Comparison of ENCODE assay signal across 8 mouse cellular contexts in the genomic region with DNA sequence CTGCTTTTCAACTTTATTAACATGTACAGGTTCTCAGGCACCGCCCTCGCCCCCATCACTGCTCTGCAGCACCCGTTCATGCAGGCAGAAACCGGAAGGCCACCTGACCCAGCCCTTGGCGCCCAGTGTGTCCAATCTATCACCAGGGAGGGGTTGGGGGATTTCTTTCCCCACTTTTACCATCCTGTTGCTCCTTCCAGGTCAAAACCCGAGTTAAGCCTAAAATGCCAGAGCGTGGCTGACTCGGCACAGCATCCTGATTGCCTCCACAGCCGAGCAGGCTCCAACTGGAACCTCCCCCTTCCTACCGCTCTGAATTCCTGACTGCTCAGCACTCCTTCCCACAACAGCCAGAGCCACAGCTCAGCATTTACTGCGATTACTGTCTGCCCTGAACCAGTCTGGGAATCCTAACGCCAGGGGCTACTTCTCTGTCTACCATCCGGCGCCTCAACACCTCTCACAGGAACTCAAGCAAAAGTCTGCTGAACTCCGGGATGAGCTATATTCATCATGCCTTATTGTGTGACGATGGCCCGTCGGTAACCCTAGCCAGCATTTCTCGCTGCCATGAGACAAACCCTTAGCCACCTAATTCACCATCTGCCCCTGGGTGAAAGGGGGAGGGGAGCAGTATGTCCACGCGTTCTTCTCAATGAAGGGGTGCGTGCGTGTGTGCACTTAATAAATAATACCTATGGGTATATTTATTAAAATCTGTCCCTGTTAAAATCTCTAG. TPM values are rescaled to one million over a fixed set of nuclear protein-coding genes. Genes with fewer than 3 reads are reported as not detected.
DNase-seq lines count a peak whose midpoint lies in the region; ATAC-seq and TF ChIP-seq lines count a peak whose summit lies in the region.

No protein-coding gene starts in this region.

- peak overlapping the region; percentile 74 for H3K27ac ChIP-seq in MEL (ENCODE audit: control insufficient read depth, low read depth, low read length)
- H3K27ac ChIP-seq in embryonic facial prominence, embryonic 14.5 days (replicated peaks; ENCODE audit: low read depth, low read length), result peak overlapping the region; percentile 17
- H3K27ac ChIP-seq in heart, embryonic 15.5 days, result peak overlapping the region; percentile 90

- H3K9ac ChIP-seq in MEL (ENCODE audit: control insufficient read depth, low read depth, low read length, poor library complexity, severe bottlenecking), result peak overlapping the region; percentile 63
- H3K9ac ChIP-seq in embryonic facial prominence, embryonic 14.5 days (ENCODE audit: low read depth, low read length), result peak overlapping the region; percentile 54
- H3K9ac ChIP-seq in heart, embryonic 15.5 days, result peak overlapping the region; percentile 58

- peaks cover 7% of the 10 kb centered on the region in 2 experiments; a peak in 3 of 4 replicates for H3K4me1 ChIP-seq in MEL (ENCODE audit: control insufficient read depth in 1 of 2, insufficient read depth in 2 of 2, low read length in 2 of 2)
- peaks cover 9% of the 10 kb centered on the region for H3K4me1 ChIP-seq in embryonic facial prominence, embryonic 14.5 days (ENCODE audit: control insufficient read depth, insufficient read depth, low read length)
- peaks cover 67% of the 10 kb centered on the region for H3K4me1 ChIP-seq in heart, embryonic 15.5 days (replicated peaks)
- H3K4me1 ChIP-seq in megakaryocyte, embryonic 14.5 days, result peaks cover 67% of the 10 kb centered on the region

- H3K27me3 ChIP-seq in MEL (ENCODE audit: control insufficient read depth in 1 of 2, insufficient read depth in 2 of 2, low read length in 2 of 2), result no peaks in the 10 kb centered on the region
- H3K27me3 ChIP-seq in embryonic facial prominence, embryonic 14.5 days (replicated peaks; ENCODE audit: control insufficient read depth, insufficient read depth, low read length), result peaks cover 25% of the 10 kb centered on the region
- H3K27me3 ChIP-seq in heart, embryonic 15.5 days, result no peaks in the 10 kb centered on the region
- peaks cover 2% of the 10 kb centered on the region for H3K27me3 ChIP-seq in megakaryocyte, embryonic 14.5 days (replicated peaks)

- peaks cover 0 to 15% of the 10 kb centered on the region in 2 experiments; a peak in 3 of 4 replicates for H3K36me3 ChIP-seq in MEL (ENCODE audit: control insufficient read depth in 1 of 2, insufficient read depth in 2 of 2, low read length in 2 of 2)
- H3K36me3 ChIP-seq in embryonic facial prominence, embryonic 14.5 days (ENCODE audit: control insufficient read depth, insufficient read depth, low read length), result no peaks in the 10 kb centered on the region
- no peaks in the 10 kb centered on the region for H3K36me3 ChIP-seq in heart, embryonic 15.5 days
- peaks cover 12% of the 10 kb centered on the region for H3K36me3 ChIP-seq in megakaryocyte, embryonic 14.5 days (replicated peaks; ENCODE audit: low read length)

- ATAC-seq in embryonic facial prominence, embryonic 14.5 days (ENCODE audit: low read depth), result peak; percentile 55; the same call in 1 of the 2 replicates
- no peak for ATAC-seq in heart, embryonic 15.5 days (replicated peaks; ENCODE audit: insufficient number of reproducible peaks, insufficient read depth, low FRiP score, low read depth)

- no peak for TF ChIP-seq EP300 in MEL (IDR thresholded peaks at IDR 0.05; ENCODE audit: low read depth in 1 of 2, low read length in 2 of 2)

- 7% methylated on average over 23 of the region's 23 CpGs for WGBS in embryonic facial prominence, embryonic 14.5 days
- WGBS in heart, embryonic 15.5 days, result 7% methylated on average over 23 of the region's 23 CpGs

- peak overlapping the region; percentile 36 to 64 for H3K4me3 ChIP-seq in MEL (ENCODE audit: control insufficient read depth in 1 of 2, insufficient read depth in 1 of 2, low read depth in 2 of 2, low read length in 2 of 2)
- peak overlapping the region; percentile 39 for H3K4me3 ChIP-seq in embryonic facial prominence, embryonic 14.5 days (ENCODE audit: low read depth, low read length)
- peak overlapping the region; percentile 77 for H3K4me3 ChIP-seq in heart, embryonic 15.5 days
- H3K4me3 ChIP-seq in megakaryocyte, embryonic 14.5 days (replicated peaks), result peak overlapping the region; percentile 93

- DNase-seq in cerebellum, postnatal 25 days, result peak; percentile 44 to 56
- no peak for DNase-seq in cerebellum, adult 8-10 months
- DNase-seq in MEL (ENCODE audit: low read depth, low spot score), result no peak
- DNase-seq in embryonic facial prominence, embryonic 14.5 days (ENCODE audit: low spot score), result peak; percentile 83
- peak; percentile 76 for DNase-seq in kidney, postnatal 10 days
- DNase-seq in spleen, adult 18-20 months, result peak; percentile 59 to 61

- no peak for TF ChIP-seq RAD21 in MEL (IDR thresholded peaks at IDR 0.05; ENCODE audit: low read depth, low read length)

- no peak; a peak in 1 of 4 replicates for TF ChIP-seq POLR2A in MEL (IDR thresholded peaks at IDR 0.05; ENCODE audit: control insufficient read depth in 1 of 2, insufficient read depth in 1 of 2, low read depth in 1 of 2, low read length in 2 of 2, poor library complexity in 1 of 2)

- peak overlapping the region; percentile 92 for H3K4me2 ChIP-seq in embryonic facial prominence, embryonic 14.5 days (ENCODE audit: low read depth, low read length)
- H3K4me2 ChIP-seq in heart, embryonic 15.5 days, result peak overlapping the region; percentile 94

- TF ChIP-seq CTCF in MEL (IDR thresholded peaks at IDR 0.05 in 2 of 3, conservative IDR thresholded peaks at IDR 0.05 in 1 of 3; ENCODE audit: control insufficient read depth in 1 of 3, insufficient read depth in 1 of 3, low read depth in 2 of 3, low read length in 3 of 3, poor library complexity in 1 of 3, severe bottlenecking in 1 of 3), result no peak

- no peaks in the 10 kb centered on the region for H3K9me3 ChIP-seq in MEL (replicated peaks; ENCODE audit: insufficient read depth, low read length)
- H3K9me3 ChIP-seq in embryonic facial prominence, embryonic 14.5 days (ENCODE audit: control insufficient read depth, low read length), result no peaks in the 10 kb centered on the region
- H3K9me3 ChIP-seq in heart, embryonic 15.5 days (replicated peaks), result no peaks in the 10 kb centered on the region
- H3K9me3 ChIP-seq in megakaryocyte, embryonic 14.5 days, result no peaks in the 10 kb centered on the region

- peaks cover 45% of the 10 kb centered on the region for H3K79me2 ChIP-seq in MEL (ENCODE audit: control insufficient read depth, insufficient read depth, low read length, poor library complexity)

TF ChIP-seq in MEL, 35 proteins besides CTCF, POLR2A, EP300 and RAD21:
- TF ChIP-seq MAX (IDR thresholded peaks at IDR 0.05; ENCODE audit: low read length) (no peak), BHLHE40 (IDR thresholded peaks at IDR 0.05; ENCODE audit: borderline replicate concordance, low read depth, low read length) (no peak), GATA1 (IDR thresholded peaks at IDR 0.05; ENCODE audit: low read depth, low read length) (no peak), USF2 (IDR thresholded peaks at IDR 0.05; ENCODE audit: borderline replicate concordance in 1 of 2, insufficient read depth in 1 of 2, low read depth in 1 of 2, low read length in 2 of 2) (no peak), ZMIZ1 (IDR thresholded peaks at IDR 0.05; ENCODE audit: low read depth, low read length) (no peak), USF1 (IDR thresholded peaks at IDR 0.05; ENCODE audit: low read depth, low read length) (no peak), JUND (IDR thresholded peaks at IDR 0.05; ENCODE audit: low read depth, low read length) (no peak), ZNF384 (IDR thresholded peaks at IDR 0.05; ENCODE audit: low read depth, low read length) (no peak), MXI1 (IDR thresholded peaks at IDR 0.05; ENCODE audit: low read depth, low read length) (no peak), RCOR1 (IDR thresholded peaks at IDR 0.05; ENCODE audit: low read depth, low read length) (no peak), HCFC1 (IDR thresholded peaks at IDR 0.05; ENCODE audit: low read depth, low read length) (no peak)

RNA-seq across cellular contexts. Expression of gene Ezr, which starts 3.6 kb away (rescaled TPM):
- 43.0 and 48.7 TPM in 2 replicates for total RNA-seq in MEL (2012; rRNA removed)
- polyA plus RNA-seq in MEL (2012; ENCODE audit: insufficient read depth in 1 of 2, insufficient read length in 2 of 2, low read depth in 1 of 2, low replicate concordance in 2 of 2, missing spikeins in 1 of 2), result 10 to 100 TPM in 1 of 2 experiments, not detected in 1; 88.7 TPM
- polyA plus RNA-seq in embryonic facial prominence, embryonic 14.5 days (2014; fragmentation: Nextera tagmentation; extraction: Ambion mirVana), result 57.8 and 59.1 TPM in 2 replicates
- polyA plus RNA-seq in heart, embryonic 15.5 days (2015; fragmentation: Nextera tagmentation; extraction: Ambion mirVana), result 109 and 136 TPM in 2 replicates
- 7.8 and 123 TPM in 2 replicates for polyA plus RNA-seq in megakaryocyte, embryonic 14.5 days (2012; ENCODE audit: insufficient read depth, low replicate concordance)

Comparison
In these comparisons a context has a peak if more than half of its experiments do, and no peak if none do; other contexts are left out.
1. DNase-seq: peak in cerebellum, postnatal 25 days (2 of 2), embryonic facial prominence, embryonic 14.5 days (single experiment), kidney, postnatal 10 days (single experiment) and spleen, adult 18-20 months (2 of 2); none in cerebellum, adult 8-10 months (single experiment) and MEL (single experiment).
2. H3K27ac ChIP-seq: peak in every context shown above with its lines; median percentile 90 in heart, embryonic 15.5 days; 74 in MEL; 17 in embryonic facial prominence, embryonic 14.5 days.
3. H3K4me3 ChIP-seq: peak in every context shown above with its lines; median percentile 93 in megakaryocyte, embryonic 14.5 days; 77 in heart, embryonic 15.5 days; 50 in MEL; 39 in embryonic facial prominence, embryonic 14.5 days.
4. Peak in every context shown above with its lines, with median percentiles within 50 percentile points of each other: H3K9ac ChIP-seq.